Mouse (Mus musculus) large intestine, adult 2 months (tissue): ENCODE results near the gene Ptpn1. TPM values are rescaled to one million over a fixed set of nuclear protein-coding genes. Genes with fewer than 3 reads are reported as not detected.

Source experiments
- DNase-seq: peaks from one replicate; pipeline ENCODE4 v3.0.0-alpha.2; 2012; ENCODE audit warnings: low read depth, low spot score
- WGBS: fragments of 180-500 bp; shearing (Covaris S2); methylation state at CpG from one replicate; pipeline ENCODE4 v1.1.7; 2018; 5-methylcytosine and 5-hydroxymethylcytosine counted together
- polyA plus RNA-seq: library from polyadenylated mRNA; depleted of rRNA; stranded (reverse); fragments of >200 nt; gene quantifications from 2 replicates; pipeline ENCODE4 v1.2.3, GENCODE M21; 2012; rRNA removed

The Ptpn1 gene
- polyA plus RNA-seq = 23.1 and 28.3 TPM in 2 replicates

DNA sequence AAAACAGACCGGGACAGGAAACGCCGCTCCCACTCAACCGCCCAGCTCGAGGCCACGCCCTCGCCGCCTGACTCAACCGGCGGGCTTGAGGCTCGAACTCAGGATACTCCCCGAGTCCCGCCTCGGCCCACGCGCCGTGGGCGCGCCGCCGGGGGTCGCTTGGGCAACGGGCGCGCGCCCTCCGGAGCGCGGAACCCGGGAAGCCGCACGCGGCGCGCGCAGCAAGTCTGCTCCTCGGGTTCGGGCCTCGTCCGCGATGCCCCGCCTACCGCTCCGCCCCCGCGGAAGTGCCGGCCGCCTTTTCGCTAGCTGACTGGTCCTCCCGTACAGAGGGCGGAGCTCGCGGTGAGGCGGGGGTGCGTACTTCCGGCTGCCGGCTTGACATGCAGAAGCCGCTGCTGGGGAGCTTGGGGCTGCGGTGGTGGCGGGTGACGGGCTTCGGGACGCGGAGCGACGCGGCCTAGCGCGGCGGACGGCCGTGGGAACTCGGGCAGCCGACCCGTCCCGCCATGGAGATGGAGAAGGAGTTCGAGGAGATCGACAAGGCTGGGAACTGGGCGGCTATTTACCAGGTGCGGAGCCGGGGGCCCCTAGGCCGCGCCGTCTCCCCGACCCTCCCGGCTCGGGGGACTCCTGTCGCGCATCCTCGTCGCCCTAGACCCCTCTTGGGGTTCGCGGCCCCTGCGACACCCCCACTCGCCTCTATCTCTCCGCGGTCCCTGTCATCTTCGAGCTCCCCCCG is at the start of gene Ptpn1:
Gene Ptpn1 (plus strand): TSS at position 73 of the 742 bp plus-strand sequence.
- peak; percentile 73 for DNase-seq
- under 1% methylated on average over 99 of the region's 99 CpGs for WGBS

DNA sequence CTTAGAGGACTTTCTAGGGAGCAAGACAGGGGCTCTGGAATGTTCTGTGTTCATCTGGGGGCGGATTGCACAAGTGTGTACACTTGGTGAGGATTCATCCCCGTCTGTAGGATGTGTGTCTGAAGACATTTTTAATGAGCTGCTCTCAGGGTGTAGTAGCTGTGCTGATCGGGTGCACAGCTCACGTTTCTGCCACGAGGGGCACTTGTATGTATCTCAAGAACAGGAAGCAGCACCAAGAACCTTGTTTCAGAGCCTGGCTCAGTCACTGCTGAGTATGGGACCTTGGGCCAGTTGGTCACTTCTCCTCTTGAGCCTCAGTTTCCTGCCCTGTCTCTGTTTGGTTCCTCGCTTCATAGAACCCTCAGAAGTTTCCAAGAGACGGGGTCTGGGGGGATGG is 45.4 kb upstream of the Ptpn1 start:
- DNase-seq = no peak

DNA sequence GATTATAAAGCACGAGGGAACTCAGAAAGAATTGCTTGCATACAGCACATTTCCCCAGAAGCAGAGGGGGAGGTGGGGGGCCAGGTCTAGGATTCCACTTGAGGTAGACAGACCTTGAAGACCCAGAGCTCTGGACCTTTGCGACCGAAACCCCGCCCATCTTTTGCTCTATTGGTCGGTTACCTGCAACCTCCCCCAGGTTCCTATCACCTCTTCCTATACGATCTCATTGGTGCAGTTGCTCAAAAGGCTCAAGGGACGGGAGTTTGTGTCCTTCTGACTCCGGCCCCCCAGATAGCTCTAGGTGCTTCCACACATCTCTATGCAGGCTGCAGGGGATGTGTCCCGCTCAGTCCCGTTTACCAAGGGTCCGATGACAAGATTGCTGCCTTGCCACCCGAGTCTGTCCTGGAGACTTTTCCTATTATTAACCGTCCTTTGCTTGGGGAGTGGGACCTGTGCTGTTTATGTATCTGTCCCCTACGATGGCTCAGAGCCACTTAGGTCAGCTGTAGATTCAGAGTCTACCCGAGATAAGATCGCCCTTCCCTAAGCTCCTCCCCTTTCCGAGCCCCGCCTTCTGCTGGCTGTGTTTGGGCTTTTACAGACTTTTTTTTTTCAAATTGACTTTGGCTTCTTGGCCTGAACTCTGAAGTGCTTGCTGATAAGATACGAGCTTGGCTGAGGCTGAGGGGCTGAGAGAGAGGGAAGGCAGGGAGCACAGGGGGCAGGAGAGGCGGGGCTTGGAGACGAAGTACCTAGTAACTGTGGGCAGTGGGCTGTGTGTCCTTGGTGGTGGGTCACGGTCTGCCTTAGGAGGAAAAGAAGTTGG is 44.1 kb upstream of the Ptpn1 start:
- WGBS = 12% methylated on average over 22 of the region's 22 CpGs
- peak; percentile 69 for DNase-seq

More for the DNA sequence above, 45.4 kb upstream of the Ptpn1 start:
- WGBS = 64% methylated on average over 7 of the region's 7 CpGs

DNA sequence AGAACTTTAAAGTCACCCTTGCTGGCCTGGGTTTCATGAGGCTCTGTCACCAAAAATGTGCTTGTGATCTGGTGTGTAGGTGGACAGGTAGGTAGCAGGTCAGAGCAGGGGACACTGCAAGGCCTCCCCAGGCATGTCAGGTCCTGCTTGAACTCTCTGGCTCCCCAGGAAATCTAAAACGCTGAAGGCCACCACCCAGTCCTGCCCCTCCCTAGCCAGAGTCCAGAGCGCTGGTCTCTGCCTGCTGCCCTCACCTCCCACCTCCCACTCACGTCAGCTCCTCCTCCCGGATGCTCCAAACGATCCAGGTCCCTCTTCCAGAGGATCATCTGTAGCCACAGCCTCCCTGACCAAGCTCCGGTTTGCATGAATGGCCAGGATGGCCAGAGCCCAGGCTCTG is 43.0 kb upstream of the Ptpn1 start:
- no peak for DNase-seq

DNA sequence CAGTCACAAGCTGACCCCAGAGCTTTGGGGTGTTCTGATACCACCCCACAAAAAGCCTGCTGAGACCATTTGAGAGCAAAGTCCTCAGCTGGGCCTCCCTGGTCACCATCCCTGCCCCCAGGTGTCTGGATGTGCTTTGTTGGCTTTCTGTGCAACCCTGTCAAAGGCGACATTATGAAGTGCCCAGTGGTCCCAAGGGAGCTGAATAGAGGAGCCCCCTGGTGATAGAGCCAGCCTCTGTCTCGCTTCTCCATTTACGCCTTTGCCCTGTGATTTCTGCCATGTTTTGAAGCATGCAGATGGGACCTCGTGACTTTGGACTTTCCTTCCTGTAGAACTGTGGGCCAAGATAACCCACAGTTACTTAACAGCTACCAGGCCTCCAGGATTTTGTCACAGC is 42.0 kb upstream of the Ptpn1 start:
- DNase-seq = no peak
- 80% methylated on average over 4 of the region's 4 CpGs for WGBS

More for the DNA sequence above, 43.0 kb upstream of the Ptpn1 start:
- 52% methylated on average over 6 of the region's 6 CpGs for WGBS

DNA sequence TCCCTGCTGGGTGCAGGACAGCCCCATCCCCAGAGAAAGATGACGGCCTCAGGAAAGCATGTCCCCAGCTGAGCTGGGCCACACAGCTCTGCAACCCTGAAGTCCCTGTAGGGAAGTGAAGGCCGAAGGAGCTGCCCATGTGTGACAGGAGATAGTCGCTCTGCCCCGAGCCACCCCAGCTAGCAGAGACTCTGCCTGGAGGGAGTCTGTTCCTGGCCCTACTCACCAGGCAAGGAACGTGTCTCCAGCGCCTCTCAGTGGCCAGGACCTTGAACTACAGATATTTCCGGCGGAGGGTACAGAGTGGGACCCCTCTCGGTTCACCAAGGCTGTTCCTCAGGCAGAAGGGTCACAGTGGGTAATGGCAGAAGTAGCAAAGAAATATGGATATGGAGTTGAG is 39.9 kb upstream of the Ptpn1 start:
- WGBS = 25% methylated on average over 9 of the region's 9 CpGs
- DNase-seq = no peak

DNA sequence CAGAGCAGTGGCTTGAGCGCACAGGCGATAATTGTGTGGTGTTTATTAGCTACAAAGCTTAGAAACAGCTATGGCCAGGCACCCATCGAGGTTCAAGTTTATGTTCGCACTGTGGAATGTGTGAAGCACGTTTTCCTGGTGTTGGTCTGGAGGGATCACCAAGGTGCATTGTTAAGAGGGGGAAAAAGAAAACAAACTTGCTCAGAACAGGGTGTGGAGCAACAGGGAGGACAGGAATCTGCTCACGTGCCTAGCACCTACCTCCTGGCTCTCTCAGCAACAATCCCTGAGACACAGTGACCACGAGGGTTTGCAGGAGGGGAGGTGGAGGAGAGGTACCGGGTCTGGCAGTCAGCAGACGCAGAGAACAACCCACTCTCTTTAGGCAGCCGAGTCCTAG is 38.2 kb upstream of the Ptpn1 start:
- WGBS = 74% methylated on average over 10 of the region's 10 CpGs

DNA sequence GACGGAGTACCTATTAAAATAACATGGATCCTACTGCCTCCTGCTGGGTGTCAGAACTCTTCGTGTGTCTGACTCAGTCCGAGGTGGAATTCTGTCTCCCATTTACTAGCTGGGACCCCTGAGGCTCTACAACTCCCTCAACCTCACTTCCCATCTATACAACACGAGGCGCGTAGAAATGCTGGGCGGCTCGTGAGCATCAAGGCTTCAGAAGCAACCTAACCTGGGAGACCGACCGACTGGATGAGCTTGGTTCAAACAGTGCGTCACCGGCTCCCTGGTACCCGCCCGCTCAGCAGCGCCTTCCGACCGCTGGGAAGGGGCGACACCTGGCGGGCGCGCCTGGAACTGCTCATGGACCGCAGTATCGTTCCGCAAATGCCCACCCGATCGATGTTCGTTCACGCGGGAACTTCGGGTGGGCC is 36.9 kb upstream of the Ptpn1 start:
- no peak for DNase-seq
- WGBS = under 1% methylated on average over 30 of the region's 30 CpGs

More for the DNA sequence above, 38.2 kb upstream of the Ptpn1 start:
- DNase-seq = no peak

DNA sequence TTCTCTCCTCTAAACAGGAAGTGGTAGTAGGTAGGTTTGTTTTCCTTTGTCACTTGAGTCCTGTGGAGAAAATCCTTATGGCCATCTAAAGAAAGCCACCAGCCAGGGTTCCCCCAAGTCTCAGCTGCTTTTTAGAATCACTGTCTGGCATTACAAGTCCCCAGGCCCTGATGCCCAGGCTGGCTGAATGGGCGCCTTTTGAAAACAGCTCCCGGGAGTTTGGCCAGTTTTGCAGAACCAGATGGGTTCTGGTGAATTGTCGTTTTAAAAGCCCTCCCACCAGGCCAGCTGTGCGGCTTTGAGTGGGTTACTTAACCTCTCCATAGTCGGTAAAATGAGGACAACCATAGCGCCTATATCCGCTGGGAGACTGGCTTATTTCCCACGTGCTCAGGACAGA is 34.0 kb upstream of the Ptpn1 start:
- DNase-seq = no peak
- 76% methylated on average over 8 of the region's 8 CpGs for WGBS

DNA sequence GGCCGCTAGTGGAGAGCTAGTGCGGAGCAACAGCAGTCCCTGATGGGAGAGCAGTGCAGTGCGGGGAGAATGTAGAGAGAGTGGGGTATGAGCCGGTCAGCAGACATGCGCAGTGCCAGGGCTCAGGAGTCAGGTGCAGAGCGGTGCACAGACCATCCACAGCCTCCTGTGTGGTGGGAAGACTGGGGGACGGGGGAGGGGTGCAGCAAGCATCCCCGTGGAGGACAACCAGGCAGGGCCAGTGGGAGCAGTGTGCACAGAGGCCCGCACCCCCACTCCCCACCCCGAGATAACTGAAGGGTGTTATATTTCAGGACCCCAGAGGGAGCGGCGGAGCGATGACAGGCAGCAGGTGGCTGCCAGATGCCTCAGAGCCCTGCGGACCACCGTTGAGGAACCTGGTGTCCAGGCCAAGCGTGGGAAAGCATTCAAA is 31.9 kb upstream of the Ptpn1 start:
- DNase-seq = no peak
- WGBS = 49% methylated on average over 16 of the region's 16 CpGs

DNA sequence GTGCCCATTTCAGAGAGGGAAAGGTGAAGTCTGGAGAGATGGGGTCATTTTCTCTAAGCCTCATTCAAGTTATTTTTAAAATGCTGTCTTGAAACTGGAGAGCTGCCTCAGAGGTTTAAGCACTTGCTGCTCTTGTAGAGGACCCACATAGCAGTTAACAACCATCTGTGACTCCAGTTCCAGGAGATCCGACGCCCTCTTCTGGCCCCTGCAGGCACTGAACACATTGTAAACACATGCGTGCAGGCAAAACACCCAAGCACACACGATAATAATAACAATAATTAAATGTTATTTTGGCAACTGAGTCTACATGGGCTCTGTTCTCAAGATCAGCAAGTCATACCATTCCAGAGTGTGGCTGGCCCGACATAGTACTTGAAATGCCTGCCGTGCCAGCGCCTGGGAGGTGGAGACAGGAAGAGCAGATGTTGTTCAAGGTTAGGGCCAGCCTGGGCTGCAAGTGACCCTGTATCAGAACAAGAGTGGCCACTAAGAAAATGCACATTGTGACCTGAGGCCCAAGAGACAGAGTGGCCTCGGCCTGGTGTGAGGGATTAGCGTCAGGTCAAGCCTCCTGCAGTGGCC is 29.6 kb upstream of the Ptpn1 start:
- WGBS = 71% methylated on average over 9 of the region's 9 CpGs
- DNase-seq = no peak

DNA sequence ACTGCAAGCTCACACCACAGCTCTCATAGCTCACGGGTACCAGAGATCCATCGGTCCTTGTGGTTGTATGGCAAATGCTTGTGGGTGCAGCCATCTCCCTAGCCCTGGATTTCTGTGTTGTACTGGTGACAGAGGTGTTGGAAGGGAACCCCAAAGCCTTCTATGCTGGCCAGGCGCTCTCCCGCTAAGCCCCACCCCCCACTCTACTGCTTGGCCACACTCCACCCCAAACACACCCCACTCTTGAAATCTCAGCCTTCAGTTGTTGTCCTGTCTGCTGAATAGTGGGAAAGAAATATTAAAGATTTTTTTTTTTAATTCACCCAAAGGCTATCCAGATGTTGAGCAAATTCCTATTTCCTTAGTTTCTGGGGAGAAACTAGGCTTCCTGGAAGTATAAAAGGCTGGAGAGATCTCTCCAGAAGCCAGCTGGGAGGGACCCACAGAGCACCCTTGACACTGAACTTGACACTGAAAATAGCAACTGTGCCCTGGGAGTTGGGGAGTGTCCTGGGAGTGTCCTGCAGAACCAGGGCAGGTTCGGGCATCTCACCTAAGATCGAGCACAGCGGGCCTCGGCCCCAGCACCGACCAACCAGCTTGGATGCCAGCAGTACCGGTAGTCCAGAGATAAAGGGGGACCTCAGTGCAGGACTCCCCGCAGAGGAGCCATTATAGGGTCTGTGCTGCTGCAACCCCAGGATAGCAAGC is 28.5 kb upstream of the Ptpn1 start:
- DNase-seq = no peak
- WGBS = 55% methylated on average over 11 of the region's 11 CpGs

DNA sequence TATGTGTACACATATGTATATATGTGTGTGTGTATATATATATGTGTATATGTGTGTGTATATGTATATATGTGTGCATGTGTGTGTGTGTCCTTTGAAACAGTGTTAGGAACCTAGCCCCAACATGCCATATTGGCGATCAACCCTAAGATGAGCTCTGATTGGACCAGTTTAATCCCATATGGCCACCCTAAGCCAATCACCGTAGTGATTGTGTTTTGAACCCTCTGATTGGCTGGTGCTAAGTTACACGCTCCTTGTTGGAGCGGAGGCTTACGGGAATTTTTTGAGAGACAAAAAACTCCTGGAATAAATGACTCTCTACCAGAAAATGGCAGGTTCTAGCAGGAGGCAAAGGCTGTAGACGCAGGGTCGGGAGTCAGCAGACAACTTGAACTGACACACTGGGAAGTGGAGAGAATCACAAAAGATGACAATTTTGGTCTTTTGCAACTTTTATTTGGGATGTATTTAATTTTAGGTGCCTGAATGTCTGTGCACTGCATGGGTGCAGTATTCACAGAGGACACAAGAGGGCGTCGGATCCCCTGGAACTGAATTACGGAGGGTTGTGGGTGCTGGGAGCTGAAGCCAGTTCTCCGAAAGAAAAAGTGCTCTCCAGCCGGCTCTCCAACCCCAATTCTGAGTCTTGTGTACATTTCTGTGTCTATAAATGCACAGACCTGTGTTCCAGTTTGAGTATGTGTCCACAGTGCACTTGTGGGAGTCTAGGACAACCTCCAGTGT is 27.1 kb upstream of the Ptpn1 start:
- 82% methylated on average over 12 of the region's 12 CpGs for WGBS
- no peak for DNase-seq

DNA sequence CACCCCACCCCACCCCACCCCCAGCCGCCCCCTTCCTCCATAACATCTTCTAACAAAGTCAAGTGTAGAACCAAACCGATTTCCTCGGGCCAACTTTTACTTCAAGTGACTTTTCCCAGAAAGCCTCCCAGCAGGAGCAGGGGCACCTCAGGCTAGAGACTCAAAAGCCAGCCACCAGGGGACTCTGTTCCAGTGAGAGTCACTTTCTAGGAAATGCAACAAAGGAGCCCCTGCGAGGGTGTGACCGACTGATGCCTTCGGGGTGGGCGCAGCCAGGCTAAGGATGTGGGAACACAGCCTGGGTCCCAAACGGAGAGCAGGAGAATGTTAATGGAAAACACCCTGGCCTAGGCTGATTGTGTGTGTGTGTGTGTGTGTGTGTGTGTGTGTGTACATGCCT is 26.3 kb upstream of the Ptpn1 start:
- 61% methylated on average over 8 of the region's 8 CpGs for WGBS
- DNase-seq = no peak

DNA sequence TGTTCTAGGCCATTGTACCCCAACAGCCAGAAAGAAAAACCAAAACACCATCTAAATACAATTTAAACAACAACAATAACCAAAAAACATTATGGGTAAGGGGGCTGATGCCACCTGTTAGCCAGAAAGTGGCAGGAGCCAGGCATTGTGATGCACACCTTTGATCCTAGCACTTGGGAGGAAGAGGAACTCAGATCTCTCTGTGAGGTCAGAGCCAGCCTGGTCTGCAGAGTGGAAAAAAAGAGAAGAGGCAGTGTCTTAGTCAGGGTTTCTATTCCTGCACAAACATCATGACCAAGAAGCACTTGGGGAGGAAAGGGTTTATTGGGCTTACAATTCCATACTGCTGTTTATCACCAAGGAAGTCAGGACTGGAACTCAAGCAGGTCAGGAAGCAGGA is 25.1 kb upstream of the Ptpn1 start:
- DNase-seq = no peak

DNA sequence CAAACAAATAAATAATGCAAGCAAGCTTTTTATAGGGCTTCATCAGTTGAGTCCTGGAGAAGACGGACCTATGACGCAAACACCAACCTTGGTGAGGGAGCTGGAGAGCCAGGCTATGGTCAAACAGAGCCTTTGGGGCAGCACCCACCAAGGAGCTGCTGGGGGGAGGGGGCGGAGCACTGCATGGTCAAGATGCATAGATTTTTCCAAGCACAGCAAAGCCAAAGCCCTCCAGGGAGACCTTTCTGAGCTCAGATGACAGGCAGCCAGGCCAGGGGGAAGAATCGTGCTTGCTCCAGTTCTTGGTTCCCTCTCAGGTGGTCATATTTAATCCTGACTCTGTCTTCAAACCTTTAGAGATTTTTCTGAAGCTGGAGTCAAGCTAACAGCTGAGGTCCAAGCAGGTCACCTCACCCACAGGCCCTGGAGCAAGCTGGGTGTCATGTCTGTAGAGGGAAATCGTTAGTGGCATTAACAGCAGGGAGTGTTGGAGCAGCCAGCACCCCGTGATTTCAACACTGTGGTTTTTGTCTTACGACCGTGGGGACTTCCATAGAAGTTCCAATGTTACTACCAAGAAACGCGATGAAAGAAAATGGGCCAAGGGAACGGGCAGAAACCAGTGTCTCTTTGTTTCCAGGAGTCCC is 22.2 kb upstream of the Ptpn1 start:
- WGBS = 73% methylated on average over 11 of the region's 11 CpGs
- DNase-seq = no peak

DNA sequence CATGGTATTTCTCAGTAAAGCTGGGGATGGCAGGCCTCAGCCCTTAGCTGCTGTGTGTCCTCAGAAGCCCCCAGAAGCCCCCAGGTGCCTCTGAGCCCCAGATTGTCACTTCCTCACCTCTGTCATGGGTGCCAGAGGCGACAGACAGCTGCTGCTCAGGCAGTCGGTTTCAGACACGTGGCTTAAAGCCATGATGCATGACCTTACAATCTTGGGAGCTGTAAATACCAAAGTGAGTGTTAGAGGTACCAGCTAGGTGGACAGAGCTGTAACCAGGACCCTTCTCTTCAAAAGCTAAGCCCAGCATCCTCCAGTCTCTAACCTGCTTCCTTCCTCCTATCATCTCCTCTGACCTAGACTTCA is 21.7 kb upstream of the Ptpn1 start:
- 52% methylated on average over 3 of the region's 3 CpGs for WGBS

DNA sequence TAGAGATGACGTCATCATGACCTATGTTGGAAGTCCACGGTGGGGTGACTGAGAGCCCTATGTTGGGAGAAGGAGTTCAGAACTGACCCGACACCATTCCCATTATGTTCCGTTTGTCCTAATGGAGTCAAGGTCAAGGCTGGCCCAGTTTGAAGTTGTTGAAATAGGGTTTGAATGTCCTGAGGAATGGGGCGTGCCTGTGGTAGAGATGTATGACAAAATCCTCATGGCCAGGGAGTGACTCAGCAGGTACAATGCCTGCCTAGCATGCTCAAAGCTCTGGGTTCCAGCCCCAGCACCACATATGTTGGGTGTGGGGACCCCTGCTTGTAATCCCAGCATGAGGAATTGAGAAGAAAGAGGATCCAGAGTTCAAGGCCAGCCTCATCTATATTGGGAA is 20.3 kb upstream of the Ptpn1 start:
- WGBS = 82% methylated on average over 5 of the region's 5 CpGs
- no peak for DNase-seq

More for the DNA sequence above, 21.7 kb upstream of the Ptpn1 start:
- no peak for DNase-seq

DNA sequence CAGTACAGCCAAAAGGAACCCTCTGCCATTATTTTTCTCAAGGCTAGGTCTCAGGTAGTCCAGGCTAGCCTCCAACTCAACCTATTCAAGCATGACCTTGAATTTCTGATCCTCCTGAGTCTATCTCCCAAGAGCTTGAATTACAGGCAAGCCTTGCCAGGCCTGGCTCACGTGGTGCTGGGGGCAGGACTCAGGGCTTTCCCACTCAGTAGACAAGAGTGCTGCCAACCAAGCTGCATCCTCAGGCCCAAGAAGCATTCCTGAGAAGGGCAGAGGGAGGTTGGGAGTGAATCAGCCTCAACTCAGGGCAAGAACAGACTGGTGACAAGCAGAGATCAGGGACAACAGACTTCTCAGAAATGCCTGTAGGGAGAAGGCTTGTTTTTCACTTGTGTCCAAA is 12.8 kb upstream of the Ptpn1 start:
- WGBS = 63% methylated on average over 1 of the region's 1 CpGs
- DNase-seq = no peak
